Mouse (Mus musculus) layer of hippocampus, adult 18-20 months (tissue): ENCODE data around the gene Shd. TPM values are rescaled to one million over a fixed set of nuclear protein-coding genes. Genes with fewer than 3 reads are reported as not detected.

Experiments used
- DNase-seq, 2 experiments: peaks; one replicate each; pipeline ENCODE4 v3.0.0; 2022; ENCODE audit warnings: low spot score in 2 of 2
- total RNA-seq, 2 experiments: library from RNA; stranded (reverse); gene quantifications; 2 replicates each; pipeline ENCODE4 v1.2.3; 2021

Shd gene
- total RNA-seq, 2 experiments from 2014 or later = 21.1 to 21.2 TPM

GRCm38 (mm10) chr17:56023386-56023785 is 53.1 kb downstream of the Shd start:
- DNase-seq = no peak

GRCm38 (mm10) chr17:56024476-56024875 is 54.2 kb downstream of the Shd start:
- peak in 1 of 2 experiments; percentile 0 for DNase-seq

- peak in 1 of 2 experiments; percentile 0 for DNase-seq
These were observed 54.7 kb downstream of the Shd start for GRCm38 (mm10) chr17:56024931-56025330.

Other genes starting within 250 kb of the Shd start
- under 1 TPM in 1 of 2 experiments, not detected in 1; 0.07 TPM for gene Adgre4, start 220.5 kb upstream of the Shd start, total RNA-seq
- 1 to 10 TPM; 4.7 to 5.9 TPM for gene Zfp119a, start 91.5 kb upstream of the Shd start, total RNA-seq
- gene Zfp959, start 78.4 kb upstream of the Shd start, total RNA-seq = 1 to 10 TPM; 6.2 to 6.5 TPM
- gene Zfp119b, start 21.0 kb upstream of the Shd start, total RNA-seq = 1 to 10 TPM; 2.9 to 3.6 TPM
- 1 to 10 TPM; 1.4 to 1.5 TPM for gene Ebi3, start 17.8 kb upstream of the Shd start, total RNA-seq
- gene Yju2, start 11.4 kb upstream of the Shd start, total RNA-seq = 10 to 100 TPM; 16.9 to 17.5 TPM
- gene Fsd1, start 16.0 kb downstream of the Shd start, total RNA-seq = 10 to 100 TPM; 68.1 to 68.2 TPM
- gene Stap2, start 35.1 kb downstream of the Shd start, total RNA-seq = 1 to 10 TPM; 1.4 to 2.1 TPM
- 100 to 1,000 TPM; 106 to 111 TPM for gene Mpnd, start 35.2 kb downstream of the Shd start, total RNA-seq
- 10 to 100 TPM; 53.9 to 57.8 TPM for gene Sh3gl1, start 66.2 kb downstream of the Shd start, total RNA-seq
- 1 to 10 TPM; 2.0 to 3.0 TPM for gene Chaf1a, start 70.0 kb downstream of the Shd start, total RNA-seq
- 10 to 100 TPM; 85.7 to 90.6 TPM for gene Ubxn6, start 104.6 kb downstream of the Shd start, total RNA-seq
- gene Hdgfl2, start 109.2 kb downstream of the Shd start, total RNA-seq = 100 to 1,000 TPM; 105 to 107 TPM
- 10 to 100 TPM; 16.3 to 16.9 TPM for gene Plin4, start 139.3 kb downstream of the Shd start, total RNA-seq
- 1 to 10 TPM in 1 of 2 experiments, under 1 TPM in 1; 0.67 to 1.1 TPM for gene Plin5, start 147.1 kb downstream of the Shd start, total RNA-seq
- gene Lrg1, start 151.5 kb downstream of the Shd start, total RNA-seq = 1 to 10 TPM in 1 of 2 experiments, under 1 TPM in 1; 0.61 to 1.0 TPM
- gene Sema6b, start 169.9 kb downstream of the Shd start, total RNA-seq = 100 to 1,000 TPM; 128 to 130 TPM
- 1 to 10 TPM; 4.6 to 6.1 TPM for gene Tnfaip8l1, start 192.0 kb downstream of the Shd start, total RNA-seq
- gene Mydgf, start 213.5 kb downstream of the Shd start, total RNA-seq = 10 to 100 TPM; 41.7 to 44.3 TPM
- gene Dpp9, start 248.4 kb downstream of the Shd start, total RNA-seq = 10 to 100 TPM; 61.7 to 63.8 TPM